ENCODE assay signal across 12 mouse cellular contexts in the genomic region with DNA sequence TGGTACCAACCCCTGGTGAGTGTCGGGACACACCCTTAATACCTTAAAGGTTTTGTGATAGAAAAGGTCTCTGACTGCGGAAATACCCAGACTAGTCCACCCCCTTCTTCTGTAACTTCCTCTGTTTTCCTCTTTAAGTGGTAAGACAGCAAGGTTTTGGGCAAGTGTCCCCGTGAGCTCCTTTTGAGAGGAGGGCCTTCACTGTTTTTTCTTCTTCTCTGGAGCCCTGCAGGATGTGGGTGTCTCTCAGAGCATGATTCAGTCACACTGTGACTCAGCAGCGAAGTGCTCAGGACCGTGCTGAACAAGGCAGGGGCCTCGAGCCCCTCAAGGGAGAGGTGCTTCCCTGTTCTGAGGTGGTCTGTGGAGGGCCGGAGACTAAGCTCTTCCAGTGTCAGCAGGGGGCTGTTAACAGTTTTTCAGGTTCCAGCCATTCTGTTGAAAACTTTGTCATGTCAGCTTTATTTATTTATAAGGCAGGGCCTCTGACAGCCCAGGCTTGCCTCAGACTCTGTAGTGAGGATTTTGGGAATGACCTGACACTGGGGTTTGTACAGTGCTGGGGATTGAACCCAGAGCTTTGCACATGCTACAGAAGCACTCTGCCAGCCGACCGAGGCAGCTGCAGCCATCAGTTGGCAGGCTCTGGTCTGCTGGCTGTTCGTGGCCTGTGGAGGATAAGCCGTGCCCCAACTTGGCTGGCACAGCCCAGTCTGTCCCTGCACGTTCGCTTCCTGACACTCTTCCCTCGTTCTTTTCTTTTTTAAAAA. TPM values are rescaled to one million over a fixed set of nuclear protein-coding genes. Genes with fewer than 3 reads are reported as not detected.
DNase-seq lines count a peak whose midpoint lies in the region; ATAC-seq and TF ChIP-seq lines count a peak whose summit lies in the region.
"Had no signal": no experiment of that assay in that cellular context is flagged by ENCODE, and none has a peak within 500 bp of the region (broad histone marks: within the 10 kb centered on the region; RNA-seq: fewer than 3 reads in every experiment).

No protein-coding gene starts in this region.

- no peak overlapping the region for H3K9ac ChIP-seq in hindbrain, embryonic 12.5 days

- no peak for TF ChIP-seq POLR2A in olfactory bulb, adult 2 months (IDR thresholded peaks at IDR 0.05; ENCODE audit: insufficient read depth, low read depth, low read length)

- peak; percentile 11 to 20 for DNase-seq in layer of hippocampus, adult 8-10 months (ENCODE audit: low spot score in 2 of 2)
- DNase-seq in layer of hippocampus, postnatal 25 days (ENCODE audit: extremely low spot score in 1 of 2, low spot score in 1 of 2): no peak
- peak; percentile 42 to 62 for DNase-seq in CD8-positive naive resting alpha-beta T cell, adult 2 months (ENCODE audit: low read depth in 2 of 2, low spot score in 2 of 2)
- peak; percentile 49 for DNase-seq in c-Kit-positive CD71-negative TER-119-negative erythroid progenitor cells, embryonic 14.5 days (ENCODE audit: low read depth)
- DNase-seq: adrenal gland, adult 8-10 months; lung, adult 18-20 months had no signal

- no peak overlapping the region for H3K4me3 ChIP-seq in olfactory bulb, adult 2 months (ENCODE audit: insufficient read depth, low read depth, low read length)
- no peak overlapping the region for H3K4me3 ChIP-seq in hindbrain, embryonic 12.5 days

- ATAC-seq in erythroid progenitor cell, adult 5-6 weeks (replicated peaks; ENCODE audit: low FRiP score, poor library complexity, severe bottlenecking): no peak
- no peak for ATAC-seq in hindbrain, embryonic 12.5 days (ENCODE audit: low FRiP score)

- WGBS in olfactory bulb, adult 2 months: 31% methylated on average over 14 of the region's 14 CpGs
- WGBS in hindbrain, embryonic 12.5 days: 83% methylated on average over 14 of the region's 14 CpGs

- H3K4me2 ChIP-seq in hindbrain, embryonic 12.5 days (replicated peaks): no peak overlapping the region

- H3K4me1 ChIP-seq in olfactory bulb, adult 2 months (ENCODE audit: control insufficient read depth, insufficient read depth, low read length): peaks cover 36% of the 10 kb centered on the region
- peaks cover 30% of the 10 kb centered on the region for H3K4me1 ChIP-seq in hindbrain, embryonic 12.5 days

- no peaks in the 10 kb centered on the region for H3K9me3 ChIP-seq in hindbrain, embryonic 12.5 days (replicated peaks)

- H3K27ac ChIP-seq in olfactory bulb, adult 2 months (ENCODE audit: insufficient read depth, low read depth, low read length): peak overlapping the region; percentile 74
- H3K27ac ChIP-seq in hindbrain, embryonic 12.5 days: no peak overlapping the region

- TF ChIP-seq CTCF in olfactory bulb, adult 2 months (IDR thresholded peaks at IDR 0.05; ENCODE audit: insufficient read depth, low read depth, low read length): no peak

- H3K27me3 ChIP-seq in hindbrain, embryonic 12.5 days: no peaks in the 10 kb centered on the region

- H3K36me3 ChIP-seq in hindbrain, embryonic 12.5 days: peaks cover 48% of the 10 kb centered on the region

RNA-seq across cellular contexts. Expression of gene Zbtb17, which starts 10.3 kb away (rescaled TPM):
- total RNA-seq in layer of hippocampus, adult 8-10 months (2022): 10 to 100 TPM; 27.6 to 35.4 (median 30.4) TPM
- total RNA-seq in layer of hippocampus, postnatal 25 days (2021): 10 to 100 TPM; 32.2 to 33.6 TPM
- not detected in 2 replicates for polyA plus RNA-seq in olfactory bulb, adult 2 months (2012; ENCODE audit: insufficient read depth, insufficient read length, low replicate concordance, missing spikeins)
- total RNA-seq in erythroid progenitor cell, adult 5-6 weeks (2015; ENCODE audit: low replicate concordance): 1.4 and 14.3 TPM in 2 replicates
- total RNA-seq in erythroid progenitor cell, adult 5-6 weeks (2017; ENCODE audit: low replicate concordance): 1.5 and 7.7 TPM in 2 replicates
- 50.7 and 56.6 TPM in 2 replicates for polyA plus RNA-seq in hindbrain, embryonic 12.5 days (2016; fragmentation: Nextera tagmentation; extraction: Ambion mirVana)

RNA-seq across cellular contexts. Expression of gene Srarp, which starts 18.9 kb away (rescaled TPM):
- 1 to 10 TPM; 3.4 to 4.9 (median 3.6) TPM for total RNA-seq in layer of hippocampus, adult 8-10 months (2022)
- 1 to 10 TPM; 3.5 to 4.7 TPM for total RNA-seq in layer of hippocampus, postnatal 25 days (2021)
- polyA plus RNA-seq in olfactory bulb, adult 2 months (2012; ENCODE audit: insufficient read depth, insufficient read length, low replicate concordance, missing spikeins): not detected in 2 replicates
- not detected in 2 replicates for total RNA-seq in erythroid progenitor cell, adult 5-6 weeks (2015; ENCODE audit: low replicate concordance)
- not detected in 2 replicates for total RNA-seq in erythroid progenitor cell, adult 5-6 weeks (2017; ENCODE audit: low replicate concordance)
- polyA plus RNA-seq in hindbrain, embryonic 12.5 days (2016; fragmentation: Nextera tagmentation; extraction: Ambion mirVana): not detected in 2 replicates
- polyA plus RNA-seq: heart, embryonic 14.5 days had no signal

RNA-seq across cellular contexts. Expression of gene Hspb7, which starts 34.2 kb away (rescaled TPM):
- under 1 TPM in 1 of 4 experiments, not detected in 3; 0.33 TPM for total RNA-seq in layer of hippocampus, adult 8-10 months (2022)
- not detected for total RNA-seq in layer of hippocampus, postnatal 25 days (2021)
- not detected in 2 replicates for polyA plus RNA-seq in olfactory bulb, adult 2 months (2012; ENCODE audit: insufficient read depth, insufficient read length, low replicate concordance, missing spikeins)
- not detected in 2 replicates for total RNA-seq in erythroid progenitor cell, adult 5-6 weeks (2015; ENCODE audit: low replicate concordance)
- not detected in 2 replicates for total RNA-seq in erythroid progenitor cell, adult 5-6 weeks (2017; ENCODE audit: low replicate concordance)
- 0.10 TPM in 1 of 2 replicates, not detected in the other for polyA plus RNA-seq in hindbrain, embryonic 12.5 days (2016; fragmentation: Nextera tagmentation; extraction: Ambion mirVana)

RNA-seq across cellular contexts. Expression of gene Clcnkb, which starts 39.0 kb away (rescaled TPM):
- not detected for total RNA-seq in layer of hippocampus, adult 8-10 months (2022)
- total RNA-seq in layer of hippocampus, postnatal 25 days (2021): not detected
- not detected in 2 replicates for polyA plus RNA-seq in olfactory bulb, adult 2 months (2012; ENCODE audit: insufficient read depth, insufficient read length, low replicate concordance, missing spikeins)
- total RNA-seq in erythroid progenitor cell, adult 5-6 weeks (2015; ENCODE audit: low replicate concordance): not detected in 2 replicates
- total RNA-seq in erythroid progenitor cell, adult 5-6 weeks (2017; ENCODE audit: low replicate concordance): not detected in 2 replicates
- not detected in 2 replicates for polyA plus RNA-seq in hindbrain, embryonic 12.5 days (2016; fragmentation: Nextera tagmentation; extraction: Ambion mirVana)
- total RNA-seq: adrenal gland, adult 8-10 months had no signal
- polyA plus RNA-seq: large intestine, adult 2 months; neural tube, embryonic 14.5 days had no signal

RNA-seq across cellular contexts. Expression of gene Clcnka, which starts 56.2 kb away (rescaled TPM):
- total RNA-seq in layer of hippocampus, adult 8-10 months (2022): not detected
- total RNA-seq in layer of hippocampus, postnatal 25 days (2021): under 1 TPM in 1 of 2 experiments, not detected in 1; 0.23 TPM
- not detected in 2 replicates for polyA plus RNA-seq in olfactory bulb, adult 2 months (2012; ENCODE audit: insufficient read depth, insufficient read length, low replicate concordance, missing spikeins)
- not detected in 2 replicates for total RNA-seq in erythroid progenitor cell, adult 5-6 weeks (2015; ENCODE audit: low replicate concordance)
- total RNA-seq in erythroid progenitor cell, adult 5-6 weeks (2017; ENCODE audit: low replicate concordance): not detected in 2 replicates
- polyA plus RNA-seq in hindbrain, embryonic 12.5 days (2016; fragmentation: Nextera tagmentation; extraction: Ambion mirVana): 0.66 and 1.3 TPM in 2 replicates
- total RNA-seq: adrenal gland, adult 8-10 months had no signal
- polyA plus RNA-seq: heart, embryonic 14.5 days; large intestine, adult 2 months had no signal

Comparison
In these comparisons a context has a peak if more than half of its experiments do, and no peak if none do; other contexts are left out.
1. DNase-seq: peak in layer of hippocampus, adult 8-10 months (2 of 2), CD8-positive naive resting alpha-beta T cell, adult 2 months (2 of 2) and c-Kit-positive CD71-negative TER-119-negative erythroid progenitor cells, embryonic 14.5 days (single experiment); none in layer of hippocampus, postnatal 25 days (0 of 2).
2. RNA of gene Srarp, which starts 18.9 kb away (total RNA-seq): 3.5 to 4.7 TPM in layer of hippocampus, postnatal 25 days and 3.4 to 4.9 TPM in layer of hippocampus, adult 8-10 months; not detected in erythroid progenitor cell, adult 5-6 weeks; every median in the first group is over 4 times any median in the second.